Mouse (Mus musculus): ENCODE data around the gene Gnpat. TPM values are rescaled to one million over a fixed set of nuclear protein-coding genes. Genes with fewer than 3 reads are reported as not detected.

The Gnpat gene
- 103 and 105 TPM in 2 replicates for polyA plus RNA-seq (2014; fragmentation: Nextera tagmentation; extraction: Ambion mirVana)

DNA sequence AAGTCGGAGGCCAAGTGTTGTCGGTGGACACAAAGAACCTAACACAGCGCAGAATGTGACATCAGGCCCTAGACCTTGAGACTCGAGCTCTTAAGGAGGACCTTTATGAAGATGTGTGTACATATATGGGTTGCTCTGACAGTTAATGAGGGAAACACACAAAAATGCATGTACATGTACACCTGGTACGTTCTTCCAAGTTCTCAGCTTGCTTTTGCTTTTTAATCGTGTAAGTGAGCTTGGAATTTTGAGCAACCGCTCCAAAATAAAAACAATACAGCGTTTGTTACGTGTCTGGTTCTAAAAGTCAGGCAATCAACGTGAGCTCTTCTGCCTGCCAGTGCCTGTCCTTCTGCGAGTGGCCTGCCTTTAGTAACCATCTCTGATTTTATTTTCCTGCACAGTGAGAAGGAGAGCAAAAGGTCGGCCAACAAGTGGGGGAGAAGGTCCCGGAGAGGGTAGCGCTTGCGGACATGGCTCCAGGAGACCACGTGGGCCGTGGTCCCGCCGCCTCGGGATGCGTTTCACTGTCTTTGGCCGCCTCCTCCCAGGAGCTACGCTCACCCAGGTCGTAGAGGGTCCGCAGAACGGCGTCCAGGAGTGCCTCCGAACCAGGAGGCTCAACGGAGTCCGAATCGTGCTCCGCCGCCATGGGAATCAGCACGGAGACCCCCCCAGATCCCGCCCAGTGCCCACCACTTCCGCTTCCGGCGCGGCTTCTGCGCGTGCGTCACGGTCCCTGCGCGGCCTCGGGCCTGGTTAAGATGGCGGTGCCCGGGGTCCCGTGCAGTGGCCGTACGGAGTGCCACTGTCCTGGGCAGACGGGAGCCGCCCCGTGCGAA, at the start of gene Gnpat, which contains the start of gene 2810004N23Rik:
Gene Gnpat, plus strand, starts transcription at position 713 of the 842 bp plus-strand sequence.
Gene 2810004N23Rik, minus strand, starts transcription at position 800 of the 842 bp plus-strand sequence.
- 2% methylated on average over 55 of the region's 55 CpGs for WGBS

DNA sequence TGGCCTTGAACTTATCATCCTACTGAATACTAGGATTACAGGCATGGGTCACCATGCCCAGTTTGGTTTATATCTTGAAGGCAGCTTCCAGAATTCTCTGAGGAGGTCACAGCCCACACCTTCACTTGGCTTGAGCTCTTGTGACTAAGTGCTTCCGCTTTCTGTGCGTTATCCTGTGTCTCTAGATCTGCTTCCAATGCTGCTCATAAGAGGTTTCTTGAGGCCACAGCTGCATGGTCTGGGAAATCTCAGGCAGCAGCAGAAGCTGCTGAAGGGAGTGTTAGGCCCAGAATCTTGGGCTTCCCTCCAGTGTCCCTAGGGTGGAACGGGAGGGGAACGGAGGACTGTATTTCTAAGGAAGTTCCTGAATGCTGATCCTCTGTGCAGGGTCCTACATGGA, 49.5 kb upstream of the Gnpat start:
- no peak for DNase-seq (ENCODE audit: low spot score)
- H3K27ac ChIP-seq (ENCODE audit: low read depth), result no peak overlapping the region
- no peak overlapping the region for H3K4me2 ChIP-seq (ENCODE audit: low read length)
- H3K9me3 ChIP-seq (ENCODE audit: control insufficient read depth, low read length), result no peaks in the 10 kb centered on the region; the same call in 1 of the 2 replicates
- H3K4me3 ChIP-seq (ENCODE audit: low read depth, low read length), result no peak overlapping the region
- H3K36me3 ChIP-seq (ENCODE audit: control insufficient read depth, insufficient read depth, low read length), result no peaks in the 10 kb centered on the region
- H3K27me3 ChIP-seq (replicated peaks; ENCODE audit: control insufficient read depth, insufficient read depth, low read length), result no peaks in the 10 kb centered on the region
- no peaks in the 10 kb centered on the region for H3K4me1 ChIP-seq (replicated peaks; ENCODE audit: control insufficient read depth, insufficient read depth, low read length)
- ATAC-seq (replicated peaks; ENCODE audit: low FRiP score, low TSS enrichment, low read depth), result no peak
- WGBS, result 76% methylated on average over 4 of the region's 4 CpGs
- no peak overlapping the region for H3K9ac ChIP-seq (ENCODE audit: low read length)

More for the DNA sequence above, at the start of gene Gnpat, which contains the start of gene 2810004N23Rik:
- H3K27me3 ChIP-seq (replicated peaks; ENCODE audit: control insufficient read depth, insufficient read depth, low read length), result no peaks in the 10 kb centered on the region
- peaks cover 2% of the 10 kb centered on the region; the same call in 1 of the 2 replicates for H3K9me3 ChIP-seq (ENCODE audit: control insufficient read depth, low read length)
- DNase-seq (ENCODE audit: low spot score) (peak; percentile 98), ATAC-seq (replicated peaks; ENCODE audit: low FRiP score, low TSS enrichment, low read depth) (peak; percentile 97)
- H3K9ac ChIP-seq (ENCODE audit: low read length), result peak within 1 kb of the TSS; percentile 97
- H3K27ac ChIP-seq (ENCODE audit: low read depth), result peak within 1 kb of the TSS; percentile 92
- peaks cover 11% of the 10 kb centered on the region for H3K4me1 ChIP-seq (replicated peaks; ENCODE audit: control insufficient read depth, insufficient read depth, low read length)
- H3K4me3 ChIP-seq (ENCODE audit: low read depth, low read length), result peak within 1 kb of the TSS; percentile 96
- peak within 1 kb of the TSS; percentile 71 for H3K4me2 ChIP-seq (ENCODE audit: low read length)
- H3K36me3 ChIP-seq (ENCODE audit: control insufficient read depth, insufficient read depth, low read length), result peaks cover 36% of the 10 kb centered on the region

DNA sequence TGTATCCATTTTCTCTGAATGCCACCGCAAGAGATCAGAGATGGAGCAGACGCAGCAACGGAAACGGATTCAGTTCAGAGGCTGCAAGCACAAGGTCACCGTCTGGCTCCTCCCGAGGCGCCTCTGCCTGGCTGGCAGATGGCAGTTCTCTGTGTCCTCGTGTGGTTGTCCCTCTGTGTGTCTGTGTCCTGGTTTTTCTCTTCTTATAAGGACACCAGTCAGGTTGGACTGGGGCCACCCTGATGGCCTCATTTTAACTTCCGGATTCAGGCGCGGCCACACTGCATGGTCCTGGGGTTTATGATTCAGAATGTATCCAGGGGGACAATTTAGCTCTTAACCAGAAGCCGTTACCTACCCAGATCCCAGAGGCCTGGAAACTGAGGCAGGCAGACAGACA, 47.0 kb upstream of the Gnpat start:
- no peaks in the 10 kb centered on the region for H3K4me1 ChIP-seq (replicated peaks; ENCODE audit: control insufficient read depth, insufficient read depth, low read length)
- no peak overlapping the region for H3K27ac ChIP-seq (ENCODE audit: low read depth)
- no peak overlapping the region for H3K4me2 ChIP-seq (ENCODE audit: low read length)
- no peaks in the 10 kb centered on the region; the same call in 1 of the 2 replicates for H3K9me3 ChIP-seq (ENCODE audit: control insufficient read depth, low read length)
- no peak for DNase-seq (ENCODE audit: low spot score)
- no peak for ATAC-seq (replicated peaks; ENCODE audit: low FRiP score, low TSS enrichment, low read depth)
- no peaks in the 10 kb centered on the region for H3K27me3 ChIP-seq (replicated peaks; ENCODE audit: control insufficient read depth, insufficient read depth, low read length)
- no peaks in the 10 kb centered on the region for H3K36me3 ChIP-seq (ENCODE audit: control insufficient read depth, insufficient read depth, low read length)
- WGBS, result 88% methylated on average over 12 of the region's 12 CpGs
- H3K4me3 ChIP-seq (ENCODE audit: low read depth, low read length), result no peak overlapping the region
- no peak overlapping the region for H3K9ac ChIP-seq (ENCODE audit: low read length)

DNA sequence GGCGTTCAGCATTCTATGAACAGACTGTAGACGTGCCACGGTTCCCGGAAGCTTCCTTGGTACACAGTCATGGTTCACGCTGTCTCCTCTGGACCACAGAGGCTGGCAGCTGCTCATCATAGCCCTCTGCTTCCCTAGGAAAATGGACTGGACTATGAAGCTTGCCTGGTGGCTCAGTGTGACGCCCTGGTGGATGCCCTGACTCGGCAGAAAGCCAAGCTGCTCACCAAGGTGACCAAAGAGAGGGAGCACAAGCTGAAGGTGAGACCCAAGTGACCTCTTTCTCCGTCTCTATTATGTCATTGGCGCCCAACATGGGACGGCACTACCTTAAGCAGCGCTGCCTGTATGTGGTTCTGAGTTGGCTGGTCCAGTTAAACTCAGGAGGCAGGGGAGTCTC, 46.0 kb upstream of the Gnpat start:
- Histone ChIP-seq H3K4me2 (ENCODE audit: low read length) (no peak overlapping the region), H3K4me3 (ENCODE audit: low read depth, low read length) (no peak overlapping the region), H3K9me3 (ENCODE audit: control insufficient read depth, low read length) (no peaks in the 10 kb centered on the region; the same call in 1 of the 2 replicates), H3K4me1 (replicated peaks; ENCODE audit: control insufficient read depth, insufficient read depth, low read length) (no peaks in the 10 kb centered on the region), H3K9ac (ENCODE audit: low read length) (no peak overlapping the region), H3K27me3 (replicated peaks; ENCODE audit: control insufficient read depth, insufficient read depth, low read length) (no peaks in the 10 kb centered on the region), H3K36me3 (ENCODE audit: control insufficient read depth, insufficient read depth, low read length) (no peaks in the 10 kb centered on the region), H3K27ac (ENCODE audit: low read depth) (no peak overlapping the region)
- DNase-seq (ENCODE audit: low spot score), result no peak
- WGBS, result 90% methylated on average over 11 of the region's 11 CpGs
- ATAC-seq (replicated peaks; ENCODE audit: low FRiP score, low TSS enrichment, low read depth), result no peak

DNA sequence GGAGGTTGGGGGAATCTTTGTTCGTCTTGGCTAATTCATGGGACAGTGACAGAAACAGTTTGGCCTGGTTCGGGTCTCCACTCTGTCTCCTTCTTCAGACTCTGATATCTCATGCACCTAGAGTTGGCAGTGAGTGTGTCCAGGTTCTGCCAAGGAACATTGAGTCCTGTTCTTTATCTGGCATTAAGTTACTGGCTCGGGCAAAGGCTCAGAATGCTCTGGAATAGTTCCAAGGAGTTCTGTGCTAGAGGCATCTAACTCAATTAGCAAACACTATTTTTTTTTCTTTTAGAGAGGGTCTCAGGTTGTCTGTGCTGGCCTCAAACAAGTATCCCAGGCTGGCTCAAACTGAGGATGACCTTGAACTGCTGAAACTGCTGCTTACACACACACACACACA, 45.5 kb upstream of the Gnpat start:
- 92% methylated on average over 3 of the region's 3 CpGs for WGBS
- no peak overlapping the region for H3K27ac ChIP-seq (ENCODE audit: low read depth)
- DNase-seq (ENCODE audit: low spot score) (no peak), ATAC-seq (replicated peaks; ENCODE audit: low FRiP score, low TSS enrichment, low read depth) (no peak)
- H3K36me3 ChIP-seq (ENCODE audit: control insufficient read depth, insufficient read depth, low read length), result no peaks in the 10 kb centered on the region
- no peaks in the 10 kb centered on the region for H3K4me1 ChIP-seq (replicated peaks; ENCODE audit: control insufficient read depth, insufficient read depth, low read length)
- no peak overlapping the region for H3K4me3 ChIP-seq (ENCODE audit: low read depth, low read length)
- H3K9ac ChIP-seq (ENCODE audit: low read length), result no peak overlapping the region
- H3K4me2 ChIP-seq (ENCODE audit: low read length), result no peak overlapping the region
- no peaks in the 10 kb centered on the region; the same call in 1 of the 2 replicates for H3K9me3 ChIP-seq (ENCODE audit: control insufficient read depth, low read length)
- H3K27me3 ChIP-seq (replicated peaks; ENCODE audit: control insufficient read depth, insufficient read depth, low read length), result no peaks in the 10 kb centered on the region

DNA sequence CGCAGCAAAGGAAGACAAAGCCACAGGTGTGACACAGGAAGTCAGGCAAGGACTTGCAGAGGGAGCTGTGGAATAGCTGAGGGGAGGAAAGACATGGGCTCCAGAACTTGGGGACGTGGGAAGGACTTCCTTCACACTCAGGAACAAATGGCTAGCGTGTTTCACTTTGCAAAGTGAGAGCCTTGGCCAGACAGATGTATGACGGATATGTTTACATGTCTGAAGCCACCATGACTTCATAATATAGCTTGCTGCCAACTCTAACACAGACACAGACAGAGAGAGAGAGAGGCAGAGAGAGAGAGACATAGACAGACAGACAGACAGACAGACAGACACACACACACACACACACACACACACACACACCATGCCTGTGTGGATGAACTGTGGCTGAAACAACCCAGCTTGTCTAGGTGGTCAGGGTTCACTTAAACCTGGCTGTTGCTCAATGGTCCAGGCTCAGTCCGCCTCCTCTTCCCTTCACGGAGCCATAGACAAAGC, 43.2 kb upstream of the Gnpat start:
- WGBS, result 56% methylated on average over 6 of the region's 6 CpGs
- DNase-seq (ENCODE audit: low spot score) (no peak), ATAC-seq (replicated peaks; ENCODE audit: low FRiP score, low TSS enrichment, low read depth) (no peak)
- no peaks in the 10 kb centered on the region for H3K36me3 ChIP-seq (ENCODE audit: control insufficient read depth, insufficient read depth, low read length)
- no peak overlapping the region for H3K4me2 ChIP-seq (ENCODE audit: low read length)
- no peak overlapping the region for H3K27ac ChIP-seq (ENCODE audit: low read depth)
- no peak overlapping the region for H3K4me3 ChIP-seq (ENCODE audit: low read depth, low read length)
- no peaks in the 10 kb centered on the region for H3K27me3 ChIP-seq (replicated peaks; ENCODE audit: control insufficient read depth, insufficient read depth, low read length)
- H3K4me1 ChIP-seq (replicated peaks; ENCODE audit: control insufficient read depth, insufficient read depth, low read length), result no peaks in the 10 kb centered on the region
- H3K9me3 ChIP-seq (ENCODE audit: control insufficient read depth, low read length), result no peaks in the 10 kb centered on the region; the same call in 1 of the 2 replicates
- no peak overlapping the region for H3K9ac ChIP-seq (ENCODE audit: low read length)

DNA sequence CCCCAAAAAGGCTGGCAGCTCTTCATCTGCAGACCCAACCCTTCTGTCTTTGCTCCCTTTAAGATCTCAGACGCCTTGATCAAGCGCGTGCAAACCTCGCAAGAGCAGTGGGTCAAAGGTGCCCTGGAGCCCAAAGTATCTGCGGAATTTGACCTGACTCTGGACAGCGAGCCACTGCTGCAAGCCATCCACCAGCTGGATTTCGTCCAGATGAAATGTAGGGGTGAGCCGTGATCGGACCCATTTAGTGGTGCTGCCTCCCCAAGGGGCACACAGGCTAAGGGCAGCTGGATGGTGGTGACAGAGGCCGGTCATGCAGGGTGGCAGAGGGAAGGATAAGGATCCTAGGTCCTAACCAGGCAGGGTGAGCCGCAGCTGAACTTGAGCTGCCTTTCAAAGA, 42.7 kb upstream of the Gnpat start:
- no peak for ATAC-seq (replicated peaks; ENCODE audit: low FRiP score, low TSS enrichment, low read depth)

DNA sequence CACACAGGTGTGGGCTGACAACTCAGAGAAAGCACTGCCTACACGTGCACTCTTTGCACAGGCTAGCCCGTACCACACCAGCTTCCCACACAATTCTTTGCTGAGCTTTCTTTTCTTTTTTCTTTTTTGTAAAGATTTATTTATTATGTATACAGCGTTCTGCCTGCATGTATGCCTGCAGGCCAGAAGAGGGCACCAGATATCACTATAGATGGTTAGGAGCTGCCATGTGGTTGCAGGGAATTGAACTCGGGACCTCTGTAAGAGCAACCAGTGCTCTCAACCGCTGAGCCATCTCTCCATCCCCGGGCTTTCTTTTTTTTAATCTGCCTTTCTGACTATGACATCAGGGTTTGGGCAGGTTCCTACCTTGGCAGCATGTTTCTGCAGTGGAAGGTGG, 39.3 kb upstream of the Gnpat start:
- Histone ChIP-seq H3K9me3 (ENCODE audit: control insufficient read depth, low read length) (no peaks in the 10 kb centered on the region), H3K27ac (ENCODE audit: low read depth) (no peak overlapping the region), H3K4me1 (replicated peaks; ENCODE audit: control insufficient read depth, insufficient read depth, low read length) (no peaks in the 10 kb centered on the region), H3K9ac (ENCODE audit: low read length) (no peak overlapping the region), H3K27me3 (replicated peaks; ENCODE audit: control insufficient read depth, insufficient read depth, low read length) (no peaks in the 10 kb centered on the region), H3K4me3 (ENCODE audit: low read depth, low read length) (no peak overlapping the region), H3K36me3 (ENCODE audit: control insufficient read depth, insufficient read depth, low read length) (no peaks in the 10 kb centered on the region), H3K4me2 (ENCODE audit: low read length) (no peak overlapping the region)
- ATAC-seq (replicated peaks; ENCODE audit: low FRiP score, low TSS enrichment, low read depth) (no peak), DNase-seq (ENCODE audit: low spot score) (no peak)
- WGBS, result 78% methylated on average over 6 of the region's 6 CpGs

More for the DNA sequence above, 42.7 kb upstream of the Gnpat start:
- WGBS, result 30% methylated on average over 11 of the region's 11 CpGs
- DNase-seq (ENCODE audit: low spot score), result no peak
- no peak overlapping the region for H3K4me2 ChIP-seq (ENCODE audit: low read length)
- H3K4me1 ChIP-seq (replicated peaks; ENCODE audit: control insufficient read depth, insufficient read depth, low read length), result no peaks in the 10 kb centered on the region
- no peaks in the 10 kb centered on the region for H3K27me3 ChIP-seq (replicated peaks; ENCODE audit: control insufficient read depth, insufficient read depth, low read length)
- no peak overlapping the region for H3K4me3 ChIP-seq (ENCODE audit: low read depth, low read length)
- H3K36me3 ChIP-seq (ENCODE audit: control insufficient read depth, insufficient read depth, low read length), result no peaks in the 10 kb centered on the region
- no peak overlapping the region for H3K27ac ChIP-seq (ENCODE audit: low read depth)
- no peak overlapping the region for H3K9ac ChIP-seq (ENCODE audit: low read length)
- no peaks in the 10 kb centered on the region; the same call in 1 of the 2 replicates for H3K9me3 ChIP-seq (ENCODE audit: control insufficient read depth, low read length)

Measured in intestine, embryonic 14.5 days (tissue).